22 mouse cellular contexts compared by ENCODE assay signal in genomic region chr9:107660777-107661176, GRCm38 (mm10). TPM values are rescaled to one million over a fixed set of nuclear protein-coding genes. Genes with fewer than 3 reads are reported as not detected.
"Had no signal": no experiment of that assay in that cellular context is flagged by ENCODE, and none has a peak within 500 bp of the region (broad histone marks: within the 10 kb centered on the region; RNA-seq: fewer than 3 reads in every experiment).

No protein-coding gene starts in this region.

- H3K27ac ChIP-seq: kidney, embryonic 15.5 days; liver, embryonic 12.5 days; liver, embryonic 15.5 days; lung, embryonic 15.5 days; midbrain, embryonic 13.5 days had no signal

- DNase-seq: kidney, adult 8-10 months; kidney, postnatal 10 days; kidney, postnatal 4 days; layer of hippocampus, postnatal 36 days; lung, adult 18-20 months; lung, postnatal 10 days; lung, postnatal 36 days; right cerebral cortex, postnatal 4 days; thymus, adult 18-20 months; thymus, postnatal 14 days; thymus, postnatal 4 days had no signal

- H3K9ac ChIP-seq: kidney, embryonic 15.5 days; liver, embryonic 12.5 days; liver, embryonic 15.5 days; lung, embryonic 15.5 days; midbrain, embryonic 13.5 days; neural tube, embryonic 13.5 days had no signal

- H3K9me3 ChIP-seq: kidney, embryonic 15.5 days; liver, embryonic 12.5 days; liver, embryonic 15.5 days; lung, embryonic 15.5 days; megakaryocyte, embryonic 14.5 days; midbrain, embryonic 10.5 days; midbrain, embryonic 13.5 days; neural tube, embryonic 13.5 days had no signal

- ATAC-seq: intestine, postnatal 0 days; liver, embryonic 12.5 days; midbrain, embryonic 13.5 days had no signal

- H3K4me2 ChIP-seq: kidney, embryonic 15.5 days; liver, embryonic 12.5 days; liver, embryonic 15.5 days; lung, embryonic 15.5 days; midbrain, embryonic 13.5 days; neural tube, embryonic 13.5 days had no signal

- H3K4me3 ChIP-seq: kidney, embryonic 15.5 days; left cerebral cortex, adult 2 months; liver, embryonic 12.5 days; liver, embryonic 15.5 days; lung, embryonic 15.5 days; megakaryocyte, embryonic 14.5 days; midbrain, embryonic 10.5 days; midbrain, embryonic 13.5 days; neural tube, embryonic 13.5 days had no signal

- H3K36me3 ChIP-seq: kidney, embryonic 15.5 days; liver, embryonic 12.5 days; lung, embryonic 15.5 days; midbrain, embryonic 13.5 days; neural tube, embryonic 13.5 days had no signal

- H3K4me1 ChIP-seq: liver, embryonic 12.5 days; lung, embryonic 15.5 days had no signal

RNA-seq across cellular contexts. Expression of gene Gnat1, which starts 18.7 kb away (rescaled TPM):
- total RNA-seq: layer of hippocampus, adult 18-20 months; layer of hippocampus, postnatal 36 days had no signal
